Mouse (Mus musculus): ENCODE data around the gene Lamb1.

- TF ChIP-seq CTCF (conservative IDR thresholded peaks at IDR 0.05; ENCODE audit: low read length), result no peak
- TF ChIP-seq NANOG (IDR thresholded peaks at IDR 0.05; ENCODE audit: borderline replicate concordance, low read length), result no peak
These were observed 17.2 kb downstream of the Lamb1 start for GRCm38 (mm10) chr12:31282241-31282640.

Data from E14TG2a.4 (cell line).